Mouse (Mus musculus) layer of hippocampus, postnatal 36 days (tissue): ENCODE data around the gene Mat2a. TPM values are rescaled to one million over a fixed set of nuclear protein-coding genes. Genes with fewer than 3 reads are reported as not detected.
"Not testable (repeated sequence)": the region's sequence is repeated elsewhere in the genome, so short reads cannot be mapped to it uniquely, and the experiment has no call there.

Experiments used
- DNase-seq, 2 experiments: peaks; one replicate each; pipeline ENCODE4 v3.0.0; 2022
- total RNA-seq, 2 experiments: library from RNA; stranded (reverse); gene quantifications; 2 replicates each; pipeline ENCODE4 v1.2.3; 2021

Mat2a gene
- 100 to 1,000 TPM; 186 to 194 TPM for total RNA-seq

- peak; percentile 96 to 97 for DNase-seq
Observed at GRCm38 (mm10) chr6:72439355-72440185, at the start of gene Mat2a. Gene Mat2a, minus strand, starts transcription at chr6:72439558.

GRCm38 (mm10) chr6:72488850-72489249, 49.5 kb upstream of the Mat2a start:
- DNase-seq: no peak

- no peak for DNase-seq
Observed at GRCm38 (mm10) chr6:72487282-72487681, 47.9 kb upstream of the Mat2a start.

GRCm38 (mm10) chr6:72486307-72486706, 46.9 kb upstream of the Mat2a start:
- no peak for DNase-seq

- DNase-seq: no peak
Observed at GRCm38 (mm10) chr6:72484887-72485286, 45.5 kb upstream of the Mat2a start.

- no peak for DNase-seq
Observed at GRCm38 (mm10) chr6:72482156-72482555, 42.8 kb upstream of the Mat2a start.

GRCm38 (mm10) chr6:72480422-72480702, 41.0 kb upstream of the Mat2a start:
- no peak for DNase-seq

- no peak for DNase-seq
Observed at GRCm38 (mm10) chr6:72479645-72480421, 40.5 kb upstream of the Mat2a start.

GRCm38 (mm10) chr6:72478691-72479090, 39.3 kb upstream of the Mat2a start:
- not testable (repeated sequence) for DNase-seq

- no peak for DNase-seq
Observed at GRCm38 (mm10) chr6:72477621-72478020, 38.3 kb upstream of the Mat2a start.

GRCm38 (mm10) chr6:72476836-72477235, 37.5 kb upstream of the Mat2a start:
- DNase-seq: no peak

- peak; percentile 50 to 60 for DNase-seq
Observed at GRCm38 (mm10) chr6:72475221-72475985, 36.0 kb upstream of the Mat2a start.

- no peak for DNase-seq
Observed at GRCm38 (mm10) chr6:72473264-72474041, 34.1 kb upstream of the Mat2a start.

GRCm38 (mm10) chr6:72466171-72466570, 26.8 kb upstream of the Mat2a start:
- DNase-seq: no peak

GRCm38 (mm10) chr6:72465361-72466157, 26.2 kb upstream of the Mat2a start:
- DNase-seq: no peak

- DNase-seq: not testable (repeated sequence)
Observed at GRCm38 (mm10) chr6:72462550-72463257, 23.3 kb upstream of the Mat2a start.

- no peak for DNase-seq
Observed at GRCm38 (mm10) chr6:72460036-72460801, 20.9 kb upstream of the Mat2a start.

GRCm38 (mm10) chr6:72458921-72459320, 19.6 kb upstream of the Mat2a start:
- DNase-seq: no peak

- no peak for DNase-seq
Observed at GRCm38 (mm10) chr6:72458418-72458817, 19.1 kb upstream of the Mat2a start.

- no peak for DNase-seq
Observed at GRCm38 (mm10) chr6:72456567-72456966, 17.2 kb upstream of the Mat2a start.
